Mouse (Mus musculus) lung, adult 2 months (tissue): Measurements from ENCODE around the gene Ttc25.

Experiments
- CTCF ChIP-seq: fragments of 200-500 bp; IDR thresholded peaks from 2 replicates; pipeline ENCODE4 v1.5.1; 2011; ENCODE audit warnings: mild to moderate bottlenecking, low read length, control low read depth; ENCODE audit not compliant: insufficient read depth
- POLR2A ChIP-seq: fragments of 200-500 bp; IDR thresholded peaks from 2 replicates; pipeline ENCODE4 v1.6.1; 2011; ENCODE audit warnings: low read depth, mild to moderate bottlenecking, control low read depth, low read length, borderline replicate concordance; ENCODE audit errors: extremely low read depth

DNA sequence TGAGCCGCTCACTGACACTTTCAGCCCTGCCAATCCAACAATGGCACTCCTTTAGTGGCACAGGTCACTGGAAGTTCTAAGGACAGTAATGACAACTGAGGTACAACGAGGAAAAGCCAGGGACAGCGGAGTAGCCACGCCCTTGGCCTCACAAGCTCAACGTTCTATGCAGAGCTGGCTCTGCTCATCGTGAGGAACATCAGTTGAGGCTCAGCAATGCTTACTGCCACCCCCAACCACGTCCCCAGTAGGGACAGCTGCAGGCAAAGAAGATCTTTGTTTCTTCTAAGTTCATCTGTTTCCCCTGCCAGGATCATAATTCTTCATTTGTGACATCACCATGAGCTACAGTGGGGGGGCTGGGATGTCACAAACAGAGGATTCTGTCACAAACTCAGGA lies 49.2 kb downstream of the Ttc25 start:
- TF ChIP-seq CTCF (no peak), POLR2A (no peak)
